Mouse (Mus musculus) myocyte (in vitro differentiated cells): ENCODE measurements around the gene Klhdc9. TPM values are rescaled to one million over a fixed set of nuclear protein-coding genes. Genes with fewer than 3 reads are reported as not detected.
A peak's percentile ranks its signal among the peaks of the same experiment; 100 is the strongest.

ENCODE experiments used
- H3K27me3 ChIP-seq: one replicate; pipeline ENCODE4 v1.6.1; 2011; ENCODE audit not compliant: control insufficient read depth, insufficient read depth, insufficient read length
- H3K36me3 ChIP-seq: one replicate; pipeline ENCODE4 v1.6.1; 2011; ENCODE audit not compliant: control insufficient read depth, insufficient read depth
- H3K4me2 ChIP-seq: one replicate; pipeline ENCODE4 v1.6.1; 2011; ENCODE audit warnings: low read depth, control low read depth
- H3K4me3 ChIP-seq: one replicate; pipeline ENCODE4 v1.5.1; 2011; ENCODE audit warnings: mild to moderate bottlenecking, control low read depth, moderate library complexity
- H3K79me2 ChIP-seq: one replicate; pipeline ENCODE4 v1.6.1; 2011; ENCODE audit not compliant: control insufficient read depth, insufficient read depth
- H3ac ChIP-seq: one replicate; pipeline ENCODE4 v1.6.1; 2011; ENCODE audit not compliant: control insufficient read depth, insufficient read length
- CEBPB ChIP-seq: IDR thresholded peaks from 2 replicates; pipeline ENCODE4 v1.6.1; 2011; ENCODE audit warnings: mild to moderate bottlenecking, moderate library complexity; ENCODE audit not compliant: poor library complexity, insufficient read depth, severe bottlenecking
- E2F4 ChIP-seq: IDR thresholded peaks from one replicate; pipeline ENCODE4 v1.6.1; 2011; ENCODE audit warnings: mild to moderate bottlenecking, control low read depth, moderate library complexity; ENCODE audit not compliant: insufficient read depth
- MAX ChIP-seq: IDR thresholded peaks from one replicate; pipeline ENCODE4 v1.6.1; 2011; ENCODE audit warnings: low read depth, mild to moderate bottlenecking, control low read depth
- MYOD1 ChIP-seq, 3 experiments: IDR thresholded peaks; one replicate each; pipeline ENCODE4 v1.6.1; 2011; ENCODE audit warnings: control low read depth in 2 of 3, low read depth in 2 of 3, mild to moderate bottlenecking in 2 of 3, moderate library complexity in 1 of 3; ENCODE audit not compliant: insufficient read length in 2 of 3, control insufficient read depth in 1 of 3
- MYOG ChIP-seq, 3 experiments: IDR thresholded peaks; one replicate each; pipeline ENCODE4 v1.6.1; 2011; ENCODE audit warnings: control low read depth in 2 of 3, low read depth in 2 of 3, mild to moderate bottlenecking in 2 of 3; ENCODE audit not compliant: insufficient read length in 2 of 3, control insufficient read depth in 1 of 3, insufficient read depth in 1 of 3
- POLR2A ChIP-seq: IDR thresholded peaks from one replicate; pipeline ENCODE4 v1.6.1; 2011; ENCODE audit warnings: low read depth, mild to moderate bottlenecking, control low read depth, moderate library complexity; ENCODE audit not compliant: insufficient read length
- POLR2AphosphoS2 ChIP-seq: IDR thresholded peaks from one replicate; pipeline ENCODE4 v1.6.1; 2011; ENCODE audit warnings: low read depth, control low read depth; ENCODE audit not compliant: insufficient read length
- REST ChIP-seq: IDR thresholded peaks from one replicate; pipeline ENCODE4 v1.6.1; 2011; ENCODE audit warnings: mild to moderate bottlenecking, control low read depth, moderate library complexity; ENCODE audit not compliant: insufficient read depth, insufficient read length
- SRF ChIP-seq: IDR thresholded peaks from one replicate; pipeline ENCODE4 v1.6.1; 2011; ENCODE audit warnings: low read depth; ENCODE audit not compliant: control insufficient read depth, insufficient read length
- TCF12 ChIP-seq: IDR thresholded peaks from one replicate; pipeline ENCODE4 v1.6.1; 2011; ENCODE audit warnings: mild to moderate bottlenecking, control low read depth; ENCODE audit not compliant: poor library complexity, insufficient read depth, severe bottlenecking
- TCF3 ChIP-seq: IDR thresholded peaks from one replicate; pipeline ENCODE4 v1.6.1; 2011; ENCODE audit warnings: low read depth, control low read depth; ENCODE audit not compliant: insufficient read length
- USF1 ChIP-seq: IDR thresholded peaks from one replicate; pipeline ENCODE4 v1.6.1; 2011; ENCODE audit warnings: low read depth, mild to moderate bottlenecking, control low read depth, moderate library complexity
- polyA plus RNA-seq: library from polyadenylated mRNA; unstranded; fragments of >200 nt; fragmentation: generic; extraction: Trizol; gene quantifications from one replicate; pipeline ENCODE4 v1.2.1, GENCODE M21; 2012; ENCODE audit warnings: missing spikeins

The Klhdc9 gene
- polyA plus RNA-seq, 1 experiment: not detected

DNA sequence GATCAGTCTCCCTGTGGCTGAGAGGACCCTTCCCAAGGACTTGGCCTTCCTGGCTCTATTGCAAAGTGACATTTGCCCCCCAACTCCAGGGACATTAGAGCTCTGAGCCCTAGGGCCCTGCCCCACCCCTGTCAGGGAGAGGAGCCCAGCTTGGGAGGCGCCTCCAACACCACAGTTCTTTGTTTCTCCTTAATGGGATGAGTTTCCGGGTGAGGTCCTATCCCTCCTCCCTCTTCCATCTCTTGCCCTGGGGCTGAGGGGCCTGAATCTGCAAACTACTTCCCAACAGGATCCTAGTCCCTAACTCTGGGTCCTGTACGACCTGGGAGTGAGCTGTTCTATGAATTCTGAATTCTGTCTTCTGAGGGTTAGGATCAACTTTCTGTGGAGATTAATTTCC, 12.3 kb upstream of the Klhdc9 start:
- Histone ChIP-seq H3K36me3 (no peaks in the 10 kb centered on the region), H3ac (no peak overlapping the region), H3K4me2 (no peak overlapping the region), H3K27me3 (no peaks in the 10 kb centered on the region), H3K4me3 (no peak overlapping the region), H3K79me2 (no peaks in the 10 kb centered on the region)
- no peak for TF ChIP-seq TCF12
- TF ChIP-seq POLR2AphosphoS2: no peak
- no peak for TF ChIP-seq SRF
- no peak for TF ChIP-seq MAX
- TF ChIP-seq REST: no peak
- no peak for TF ChIP-seq USF1
- no peak for TF ChIP-seq TCF3
- no peak for TF ChIP-seq E2F4
- TF ChIP-seq MYOD1 (IDR thresholded peaks at IDR 0.05; ENCODE audit: control insufficient read depth in 1 of 3, insufficient read length in 2 of 3, low read depth in 2 of 3): no peak
- no peak for TF ChIP-seq MYOG (IDR thresholded peaks at IDR 0.05; ENCODE audit: control insufficient read depth in 1 of 3, insufficient read depth in 1 of 3, insufficient read length in 2 of 3, low read depth in 2 of 3)
- no peak for TF ChIP-seq POLR2A
- no peak for TF ChIP-seq CEBPB

DNA sequence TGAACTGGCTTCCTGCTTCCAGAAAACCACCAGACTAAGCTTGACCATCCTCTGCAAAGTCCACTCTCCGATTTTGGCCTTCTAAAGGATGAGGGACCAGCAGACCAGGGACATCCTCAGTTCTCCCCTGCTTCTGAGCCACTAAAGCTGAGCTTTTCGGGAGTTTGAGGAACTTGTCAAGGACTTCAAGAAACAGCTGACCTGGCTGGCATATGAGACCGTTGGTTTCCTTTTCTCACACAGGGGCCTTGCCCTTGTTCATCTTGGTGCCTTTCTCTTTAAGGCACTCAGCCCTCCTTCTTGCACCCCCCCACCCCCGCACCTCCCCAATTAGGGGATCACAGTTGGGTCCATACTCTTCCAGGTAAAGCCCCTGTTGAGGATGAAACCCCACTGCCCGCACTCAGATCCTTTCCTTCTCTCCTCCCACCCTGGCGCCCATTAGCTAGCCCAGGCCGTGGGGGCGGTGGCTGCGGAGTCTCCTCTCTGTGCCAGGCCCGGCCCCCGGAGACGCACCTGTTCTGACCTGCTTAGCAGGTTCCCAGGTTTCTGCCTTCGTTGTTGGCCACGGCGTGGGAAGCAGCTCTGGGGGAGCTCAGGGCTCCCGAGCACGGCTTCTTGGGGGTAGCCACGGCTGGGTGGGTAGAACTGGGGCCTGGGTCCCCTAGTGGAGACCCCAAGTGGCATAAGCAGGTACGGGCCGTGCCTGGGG, 9.4 kb upstream of the Klhdc9 start, which contains the start of gene Nectin4:
TSS of gene Nectin4 (plus strand) at position 255 of the 712 bp plus-strand sequence.
- H3K27me3 ChIP-seq: no peaks in the 10 kb centered on the region
- no peak within 1 kb of the TSS for H3K4me3 ChIP-seq
- H3K4me2 ChIP-seq: no peak within 1 kb of the TSS
- TF ChIP-seq REST (no peak), E2F4 (no peak), TCF3 (no peak), SRF (no peak), USF1 (no peak), POLR2AphosphoS2 (no peak), POLR2A (no peak), MYOD1 (IDR thresholded peaks at IDR 0.05; ENCODE audit: control insufficient read depth in 1 of 3, insufficient read length in 2 of 3, low read depth in 2 of 3) (no peak)
- H3K36me3 ChIP-seq: no peaks in the 10 kb centered on the region
- H3ac ChIP-seq: no peak within 1 kb of the TSS
- H3K79me2 ChIP-seq: no peaks in the 10 kb centered on the region

GRCm38 (mm10) chr1:171365934-171366333, 5.3 kb upstream of the Klhdc9 start:
- Histone ChIP-seq H3K79me2 (no peaks in the 10 kb centered on the region), H3K36me3 (no peaks in the 10 kb centered on the region), H3K4me3 (no peak overlapping the region), H3K27me3 (no peaks in the 10 kb centered on the region), H3ac (no peak overlapping the region), H3K4me2 (no peak overlapping the region)
- TF ChIP-seq REST (no peak), MYOD1 (IDR thresholded peaks at IDR 0.05; ENCODE audit: control insufficient read depth in 1 of 3, insufficient read length in 2 of 3, low read depth in 2 of 3) (no peak)

GRCm38 (mm10) chr1:171361106-171362103, 807 bp upstream of the Klhdc9 start:
- no peaks in the 10 kb centered on the region for H3K27me3 ChIP-seq
- no peaks in the 10 kb centered on the region for H3K79me2 ChIP-seq
- H3K4me3 ChIP-seq: no peak overlapping the region
- peaks cover 23% of the 10 kb centered on the region for H3K36me3 ChIP-seq
- H3K4me2 ChIP-seq: no peak overlapping the region
- H3ac ChIP-seq: no peak overlapping the region
- TF ChIP-seq POLR2AphosphoS2: no peak
- TF ChIP-seq REST: no peak
- no peak for TF ChIP-seq MYOG (IDR thresholded peaks at IDR 0.05; ENCODE audit: control insufficient read depth in 1 of 3, insufficient read depth in 1 of 3, insufficient read length in 2 of 3, low read depth in 2 of 3)
- TF ChIP-seq MAX: no peak
- no peak for TF ChIP-seq TCF3
- TF ChIP-seq TCF12: no peak
- TF ChIP-seq POLR2A: no peak
- no peak for TF ChIP-seq E2F4
- TF ChIP-seq USF1: no peak
- no peak for TF ChIP-seq CEBPB
- no peak for TF ChIP-seq SRF
- no peak for TF ChIP-seq MYOD1 (IDR thresholded peaks at IDR 0.05; ENCODE audit: control insufficient read depth in 1 of 3, insufficient read length in 2 of 3, low read depth in 2 of 3)

GRCm38 (mm10) chr1:171360253-171360652, 345 bp downstream of the Klhdc9 start:
- TF ChIP-seq MYOD1 (IDR thresholded peaks at IDR 0.05; ENCODE audit: control insufficient read depth in 1 of 3, insufficient read length in 2 of 3, low read depth in 2 of 3) (no peak), USF1 (no peak), TCF12 (no peak), SRF (no peak), POLR2A (peak; percentile 28), POLR2AphosphoS2 (peak; percentile 4)
- Histone ChIP-seq H3K4me3 (no peak overlapping the region), H3ac (no peak overlapping the region), H3K27me3 (no peaks in the 10 kb centered on the region), H3K36me3 (peaks cover 23% of the 10 kb centered on the region), H3K79me2 (peaks cover 4% of the 10 kb centered on the region), H3K4me2 (no peak overlapping the region)
